Mouse (Mus musculus): ENCODE results near the gene Elane. TPM values are rescaled to one million over a fixed set of nuclear protein-coding genes. Genes with fewer than 3 reads are reported as not detected.
"Not testable (repeated sequence)": the region's sequence is repeated elsewhere in the genome, so short reads cannot be mapped to it uniquely, and the experiment has no call there.

Gene Elane
- polyA plus RNA-seq, 1 experiment from 2014 or later, result 0.64 TPM

DNA sequence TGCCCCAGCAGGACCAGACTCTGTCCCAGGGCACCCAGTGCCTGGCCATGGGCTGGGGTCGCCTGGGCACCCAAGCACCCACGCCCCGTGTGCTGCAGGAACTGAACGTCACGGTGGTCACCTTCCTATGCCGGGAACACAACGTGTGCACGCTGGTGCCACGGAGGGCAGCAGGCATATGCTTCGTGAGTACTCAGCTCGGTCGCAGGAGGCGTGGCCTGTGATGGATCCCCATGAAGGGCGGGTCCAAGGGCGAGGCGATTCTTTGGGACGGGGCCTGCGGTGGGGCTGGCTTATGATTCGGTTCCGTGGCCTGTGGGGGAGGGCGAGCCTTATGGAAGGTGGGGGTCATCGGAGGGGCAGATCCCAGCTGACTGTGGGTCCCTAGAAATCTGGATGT lies 4.1 kb upstream of the Elane start:
- 10% methylated on average over 22 of the region's 22 CpGs for WGBS
- Histone ChIP-seq H3K27ac (replicated peaks; ENCODE audit: low read depth, low read length) (no peak overlapping the region), H3K4me3 (ENCODE audit: low read depth, low read length) (peak overlapping the region; percentile 19), H3K4me2 (ENCODE audit: low read depth, low read length) (peak overlapping the region; percentile 48), H3K36me3 (ENCODE audit: control insufficient read depth, insufficient read depth, low read length) (no peaks in the 10 kb centered on the region), H3K9me3 (ENCODE audit: control insufficient read depth, low read length) (no peaks in the 10 kb centered on the region), H3K9ac (ENCODE audit: low read depth, low read length) (peak overlapping the region; percentile 46; the same call in 1 of the 2 replicates), H3K27me3 (replicated peaks; ENCODE audit: control insufficient read depth, insufficient read depth, low read length) (no peaks in the 10 kb centered on the region), H3K4me1 (ENCODE audit: control insufficient read depth, insufficient read depth, low read length) (peaks cover 12% of the 10 kb centered on the region)
- ATAC-seq (ENCODE audit: low read depth) (no peak), DNase-seq (ENCODE audit: low spot score) (no peak)

- H3K4me2 ChIP-seq (ENCODE audit: low read depth, low read length), result peak overlapping the region; percentile 7; the same call in 1 of the 2 replicates
- no peak overlapping the region for H3K27ac ChIP-seq (replicated peaks; ENCODE audit: low read depth, low read length)
- H3K27me3 ChIP-seq (replicated peaks; ENCODE audit: control insufficient read depth, insufficient read depth, low read length), result no peaks in the 10 kb centered on the region
- no peaks in the 10 kb centered on the region for H3K36me3 ChIP-seq (ENCODE audit: control insufficient read depth, insufficient read depth, low read length)
- no peaks in the 10 kb centered on the region for H3K9me3 ChIP-seq (ENCODE audit: control insufficient read depth, low read length)
- 15% methylated on average over 22 of the region's 22 CpGs for WGBS
- peaks cover 12% of the 10 kb centered on the region for H3K4me1 ChIP-seq (ENCODE audit: control insufficient read depth, insufficient read depth, low read length)
- ATAC-seq (ENCODE audit: low read depth) (peak; percentile 34; the same call in 1 of the 2 replicates), DNase-seq (ENCODE audit: low spot score) (peak; percentile 87)
- no peak overlapping the region for H3K4me3 ChIP-seq (ENCODE audit: low read depth, low read length)
- peak overlapping the region; percentile 2; the same call in 1 of the 2 replicates for H3K9ac ChIP-seq (ENCODE audit: low read depth, low read length)
Observed at GRCm38 (mm10) chr10:79883297-79884084, 2.6 kb upstream of the Elane start.

DNA sequence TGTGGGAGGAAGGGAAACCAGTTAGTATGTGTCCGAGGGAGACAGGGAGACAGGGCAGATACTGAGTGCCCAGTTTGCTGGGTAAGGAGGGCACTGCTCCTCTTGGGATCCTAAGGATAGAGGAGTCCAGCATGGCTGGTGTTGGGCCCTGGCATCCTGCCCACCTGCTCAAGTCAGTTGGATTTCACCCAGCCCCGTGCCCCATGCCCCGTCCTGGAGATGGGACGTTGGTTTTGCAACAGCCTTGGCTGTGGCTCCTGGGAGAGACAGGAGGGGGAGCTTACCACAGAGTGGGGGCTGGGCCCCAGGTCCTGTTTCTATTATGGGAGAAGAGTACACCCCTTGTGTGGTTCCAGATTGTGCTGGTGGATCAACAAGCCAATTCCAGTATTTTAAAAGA lies 1.6 kb upstream of the Elane start:
- DNase-seq (ENCODE audit: low spot score), result no peak
- Histone ChIP-seq H3K36me3 (ENCODE audit: control insufficient read depth, insufficient read depth, low read length) (no peaks in the 10 kb centered on the region), H3K27me3 (replicated peaks; ENCODE audit: control insufficient read depth, insufficient read depth, low read length) (no peaks in the 10 kb centered on the region), H3K4me3 (ENCODE audit: low read depth, low read length) (no peak overlapping the region), H3K4me2 (ENCODE audit: low read depth, low read length) (no peak overlapping the region), H3K4me1 (ENCODE audit: control insufficient read depth, insufficient read depth, low read length) (peaks cover 12% of the 10 kb centered on the region), H3K27ac (replicated peaks; ENCODE audit: low read depth, low read length) (no peak overlapping the region), H3K9me3 (ENCODE audit: control insufficient read depth, low read length) (no peaks in the 10 kb centered on the region), H3K9ac (ENCODE audit: low read depth, low read length) (no peak overlapping the region)
- ATAC-seq (ENCODE audit: low read depth), result no peak
- WGBS, result 75% methylated on average over 4 of the region's 4 CpGs

DNA sequence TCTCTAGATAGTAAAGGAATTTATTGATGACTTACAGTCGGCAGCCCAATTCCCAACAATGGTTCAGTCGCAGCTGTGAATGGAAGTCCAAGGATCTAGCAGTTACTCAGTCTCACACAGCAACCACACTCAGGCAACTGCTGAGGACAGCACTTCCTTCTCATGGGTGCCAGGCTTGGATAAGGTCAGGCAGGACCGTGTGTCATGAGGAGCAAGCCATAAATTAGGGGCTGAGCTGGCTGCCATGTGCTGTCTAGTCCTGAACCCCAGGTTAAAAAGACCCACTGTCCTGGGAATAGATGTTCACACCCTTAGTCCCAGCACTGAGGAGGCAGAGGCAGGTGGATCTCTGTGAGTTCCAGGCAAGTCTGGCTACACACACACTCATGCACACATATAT lies 1.1 kb upstream of the Elane start:
- not testable (repeated sequence) for H3K36me3 ChIP-seq (ENCODE audit: control insufficient read depth, insufficient read depth, low read length); H3K4me2 ChIP-seq (ENCODE audit: low read depth, low read length); DNase-seq (ENCODE audit: low spot score); H3K9me3 ChIP-seq (ENCODE audit: control insufficient read depth, low read length); H3K4me3 ChIP-seq (ENCODE audit: low read depth, low read length); H3K27me3 ChIP-seq (replicated peaks; ENCODE audit: control insufficient read depth, insufficient read depth, low read length); ATAC-seq (ENCODE audit: low read depth); H3K9ac ChIP-seq (ENCODE audit: low read depth, low read length); H3K27ac ChIP-seq (replicated peaks; ENCODE audit: low read depth, low read length)
- H3K4me1 ChIP-seq (ENCODE audit: control insufficient read depth, insufficient read depth, low read length), result peaks cover 12% of the 10 kb centered on the region
- WGBS, result 77% methylated on average over 3 of the region's 3 CpGs

GRCm38 (mm10) chr10:79886611-79887010 lies 564 bp downstream of the Elane start:
- no peak for ATAC-seq (ENCODE audit: low read depth)
- no peak overlapping the region for H3K4me2 ChIP-seq (ENCODE audit: low read depth, low read length)
- H3K4me3 ChIP-seq (ENCODE audit: low read depth, low read length), result no peak overlapping the region
- H3K9ac ChIP-seq (ENCODE audit: low read depth, low read length), result no peak overlapping the region
- 83% methylated on average over 8 of the region's 8 CpGs for WGBS
- DNase-seq (ENCODE audit: low spot score), result no peak
- peaks cover 7% of the 10 kb centered on the region for H3K4me1 ChIP-seq (ENCODE audit: control insufficient read depth, insufficient read depth, low read length)
- H3K27me3 ChIP-seq (replicated peaks; ENCODE audit: control insufficient read depth, insufficient read depth, low read length), result no peaks in the 10 kb centered on the region
- H3K27ac ChIP-seq (replicated peaks; ENCODE audit: low read depth, low read length), result no peak overlapping the region
- no peaks in the 10 kb centered on the region for H3K9me3 ChIP-seq (ENCODE audit: control insufficient read depth, low read length)
- no peaks in the 10 kb centered on the region for H3K36me3 ChIP-seq (ENCODE audit: control insufficient read depth, insufficient read depth, low read length)

GRCm38 (mm10) chr10:79889386-79889785 lies 3.3 kb downstream of the Elane start:
- Histone ChIP-seq H3K27me3 (replicated peaks; ENCODE audit: control insufficient read depth, insufficient read depth, low read length) (no peaks in the 10 kb centered on the region), H3K36me3 (ENCODE audit: control insufficient read depth, insufficient read depth, low read length) (no peaks in the 10 kb centered on the region), H3K4me2 (ENCODE audit: low read depth, low read length) (no peak overlapping the region), H3K4me3 (ENCODE audit: low read depth, low read length) (no peak overlapping the region), H3K27ac (replicated peaks; ENCODE audit: low read depth, low read length) (no peak overlapping the region), H3K4me1 (ENCODE audit: control insufficient read depth, insufficient read depth, low read length) (no peaks in the 10 kb centered on the region), H3K9ac (ENCODE audit: low read depth, low read length) (no peak overlapping the region), H3K9me3 (ENCODE audit: control insufficient read depth, low read length) (no peaks in the 10 kb centered on the region)
- 71% methylated on average over 2 of the region's 2 CpGs for WGBS
- no peak for DNase-seq (ENCODE audit: low spot score)
- ATAC-seq (ENCODE audit: low read depth), result no peak

DNA sequence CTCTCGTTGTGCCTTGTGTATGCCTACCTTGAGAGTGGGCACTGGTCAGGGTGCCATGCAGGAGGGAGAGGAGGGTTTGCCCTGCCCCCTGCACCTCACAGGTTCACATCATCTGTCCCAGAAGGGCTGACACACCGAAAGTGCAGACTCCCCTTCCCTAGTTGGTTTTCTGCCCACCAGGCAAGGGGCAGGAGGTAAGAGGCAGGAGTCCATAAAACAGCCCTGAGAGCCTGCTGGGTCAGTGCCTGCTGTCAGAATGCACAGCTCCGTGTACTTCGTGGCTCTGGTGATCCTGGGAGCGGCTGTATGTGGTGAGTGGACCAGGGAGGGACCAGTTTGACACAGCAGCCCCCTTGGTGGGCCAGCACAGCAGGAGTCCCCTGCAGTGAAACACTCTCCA lies 4.6 kb downstream of the Elane start, which contains the start of gene Cfd:
Gene Cfd, plus strand, starts transcription at position 184 of the 400 bp plus-strand sequence.
- DNase-seq (ENCODE audit: low spot score) (no peak), ATAC-seq (ENCODE audit: low read depth) (no peak)
- peaks cover 8% of the 10 kb centered on the region for H3K36me3 ChIP-seq (ENCODE audit: control insufficient read depth, insufficient read depth, low read length)
- no peak within 1 kb of the TSS for H3K4me2 ChIP-seq (ENCODE audit: low read depth, low read length)
- H3K27ac ChIP-seq (replicated peaks; ENCODE audit: low read depth, low read length), result no peak within 1 kb of the TSS
- H3K9ac ChIP-seq (ENCODE audit: low read depth, low read length), result no peak within 1 kb of the TSS
- no peak within 1 kb of the TSS for H3K4me3 ChIP-seq (ENCODE audit: low read depth, low read length)
- no peaks in the 10 kb centered on the region for H3K4me1 ChIP-seq (ENCODE audit: control insufficient read depth, insufficient read depth, low read length)
- H3K27me3 ChIP-seq (replicated peaks; ENCODE audit: control insufficient read depth, insufficient read depth, low read length), result no peaks in the 10 kb centered on the region
- WGBS, result 31% methylated on average over 5 of the region's 5 CpGs
- H3K9me3 ChIP-seq (ENCODE audit: control insufficient read depth, low read length), result no peaks in the 10 kb centered on the region

GRCm38 (mm10) chr10:79892451-79893118 lies 6.5 kb downstream of the Elane start:
- peaks cover 27% of the 10 kb centered on the region for H3K36me3 ChIP-seq (ENCODE audit: control insufficient read depth, insufficient read depth, low read length)
- 42% methylated on average over 22 of the region's 22 CpGs for WGBS
- H3K4me2 ChIP-seq (ENCODE audit: low read depth, low read length); H3K9me3 ChIP-seq (ENCODE audit: control insufficient read depth, low read length); H3K9ac ChIP-seq (ENCODE audit: low read depth, low read length); H3K4me3 ChIP-seq (ENCODE audit: low read depth, low read length); H3K4me1 ChIP-seq (ENCODE audit: control insufficient read depth, insufficient read depth, low read length); H3K27ac ChIP-seq (replicated peaks; ENCODE audit: low read depth, low read length); H3K27me3 ChIP-seq (replicated peaks; ENCODE audit: control insufficient read depth, insufficient read depth, low read length): not testable (repeated sequence)
- DNase-seq (ENCODE audit: low spot score) (peak; percentile 63), ATAC-seq (ENCODE audit: low read depth) (0 out of 2 replicates have a peak, but pooled peaks have one; percentile 28)

Data from embryonic facial prominence, embryonic 14.5 days (tissue).